Mouse (Mus musculus): ENCODE data around the gene Catsper4. TPM values are rescaled to one million over a fixed set of nuclear protein-coding genes. Genes with fewer than 3 reads are reported as not detected.

The Catsper4 gene
- total and polyA plus RNA-seq, 3 experiments: not detected

DNA sequence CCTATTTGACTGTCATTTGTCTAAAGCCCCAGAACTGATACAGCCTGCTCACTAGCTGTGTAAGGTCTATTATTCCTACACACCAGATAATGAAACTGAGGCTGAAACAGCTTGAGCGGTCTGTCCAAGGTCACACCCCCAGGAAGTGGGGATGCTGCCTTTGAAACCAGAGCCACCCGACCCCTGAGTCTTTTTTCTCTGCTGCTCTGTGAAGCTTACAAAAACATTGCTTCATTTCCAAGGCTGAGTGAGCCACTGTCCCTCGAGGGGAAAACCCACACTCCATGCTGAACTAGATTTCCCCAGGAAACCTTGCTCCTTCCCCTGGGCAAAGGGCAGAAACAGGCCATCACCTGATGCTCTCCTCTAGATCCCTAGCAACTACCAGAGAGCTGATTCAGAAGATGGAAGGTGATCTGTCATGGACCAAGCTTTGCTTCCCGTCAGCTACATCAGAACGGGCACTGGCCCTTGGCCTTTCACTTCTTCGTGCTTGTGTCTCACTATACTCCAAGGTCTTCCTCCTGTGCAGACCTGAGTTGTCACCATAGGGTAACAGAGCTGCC is 20.6 kb downstream of the Catsper4 start:
- H3K4me2 ChIP-seq (ENCODE audit: insufficient read depth, low read depth, poor library complexity, severe bottlenecking): 0 out of 2 replicates have a peak overlapping the region, but pooled peaks have one; percentile 16
- TF ChIP-seq ZKSCAN1 (IDR thresholded peaks at IDR 0.05; ENCODE audit: borderline replicate concordance, low read depth, low read length) (no peak), EP300 (IDR thresholded peaks at IDR 0.05; ENCODE audit: low read length) (no peak), TBP (conservative IDR thresholded peaks at IDR 0.05; ENCODE audit: low read depth, low read length) (no peak), USF1 (IDR thresholded peaks at IDR 0.05; ENCODE audit: low read depth, low read length) (no peak), POLR2A (IDR thresholded peaks at IDR 0.05; ENCODE audit: low read depth, low read length) (no peak), MAX (IDR thresholded peaks at IDR 0.05; ENCODE audit: low read length) (no peak), ZMIZ1 (IDR thresholded peaks at IDR 0.05; ENCODE audit: low read depth, low read length) (no peak), JUN (IDR thresholded peaks at IDR 0.05; ENCODE audit: insufficient read depth, low read depth, low read length) (no peak), POLR2AphosphoS2 (IDR thresholded peaks at IDR 0.05; ENCODE audit: low read depth, low read length) (no peak), SMC3 (IDR thresholded peaks at IDR 0.05; ENCODE audit: low read depth, low read length) (no peak), ZC3H11A (IDR thresholded peaks at IDR 0.05; ENCODE audit: low read depth, low read length) (no peak), NRF1 (IDR thresholded peaks at IDR 0.05; ENCODE audit: low read depth, low read length) (no peak), CHD1 (IDR thresholded peaks at IDR 0.05; ENCODE audit: low read depth, low read length) (no peak)
- in situ Hi-C loops (cut with MboI; ENCODE audit: low pct_ligation_motif_present, low pct_unique_long_range_greater_than_20kb, low sequenced_read_pairs) (no loop called here), dilution Hi-C loops (cut with MboI; ENCODE audit: extremely low pct_ligation_motif_present, extremely low pct_unique_long_range_greater_than_20kb, low sequenced_read_pairs) (no loop called here)
- peaks cover 3 to 11% of the 10 kb centered on the region in 2 experiments for H3K4me1 ChIP-seq (ENCODE audit: control insufficient read depth in 1 of 2, insufficient read depth in 2 of 2)
- no peaks in the 10 kb centered on the region for H3K79me2 ChIP-seq (replicated peaks; ENCODE audit: control insufficient read depth, extremely low read depth, insufficient read depth, poor library complexity, severe bottlenecking)
- H3K9ac ChIP-seq (ENCODE audit: insufficient read depth, low read depth): no peak overlapping the region
- peaks cover 4% of the 10 kb centered on the region for H3K27me3 ChIP-seq (replicated peaks)
- H3K36me3 ChIP-seq (replicated peaks in 1 of 2; ENCODE audit: control insufficient read depth in 1 of 2, insufficient read depth in 1 of 2, low read length in 1 of 2): no peaks in the 10 kb centered on the region
- H3K27ac ChIP-seq (ENCODE audit: insufficient read depth, low read depth): no peak overlapping the region
- peaks cover 5% of the 10 kb centered on the region for H3K9me3 ChIP-seq (replicated peaks; ENCODE audit: low read length)
- no peak overlapping the region for H3K4me3 ChIP-seq (replicated peaks in 1 of 3; ENCODE audit: low read depth in 2 of 3, low read length in 2 of 3, poor library complexity in 1 of 3)
- DNase-seq (ENCODE audit: extremely low read depth): no peak

DNA sequence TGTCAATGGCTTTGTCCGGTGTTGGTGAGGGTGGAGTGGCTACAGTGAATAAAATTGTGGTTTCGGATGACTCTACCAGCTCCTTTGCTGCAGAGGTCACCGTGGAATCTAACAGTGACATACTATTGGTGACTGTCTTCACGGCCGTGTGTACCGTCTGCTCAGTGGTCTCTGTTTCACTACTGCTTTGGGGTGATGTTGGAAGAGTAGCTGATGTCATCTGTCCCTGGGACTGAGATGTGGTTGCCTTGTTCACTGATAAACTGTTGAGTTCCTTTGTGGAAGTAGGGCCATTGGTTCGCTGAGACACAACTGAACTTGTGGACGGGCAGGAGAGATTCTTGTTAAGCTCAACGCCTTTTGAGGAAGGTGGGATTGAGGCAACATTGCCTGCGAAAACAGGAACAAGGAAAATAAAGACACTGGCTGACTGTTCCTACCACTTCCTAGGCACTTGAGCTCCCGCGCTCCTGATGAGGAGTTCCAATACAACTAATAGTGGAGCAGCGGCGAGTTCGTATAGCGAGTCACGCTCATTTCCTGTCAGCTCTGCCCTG is 23.8 kb downstream of the Catsper4 start:
- no peak for DNase-seq (ENCODE audit: extremely low read depth)
- no peak overlapping the region for H3K4me2 ChIP-seq (ENCODE audit: insufficient read depth, low read depth, poor library complexity, severe bottlenecking)
- no peak overlapping the region for H3K27ac ChIP-seq (ENCODE audit: insufficient read depth, low read depth)
- no peaks in the 10 kb centered on the region for H3K27me3 ChIP-seq (replicated peaks)
- dilution Hi-C loops (cut with MboI; ENCODE audit: extremely low pct_ligation_motif_present, extremely low pct_unique_long_range_greater_than_20kb, low sequenced_read_pairs) (no loop called here), in situ Hi-C loops (cut with MboI; ENCODE audit: low pct_ligation_motif_present, low pct_unique_long_range_greater_than_20kb, low sequenced_read_pairs) (no loop called here)
- H3K9me3 ChIP-seq (replicated peaks; ENCODE audit: low read length): no peaks in the 10 kb centered on the region
- H3K36me3 ChIP-seq (replicated peaks in 1 of 2; ENCODE audit: control insufficient read depth in 1 of 2, insufficient read depth in 1 of 2, low read length in 1 of 2): no peaks in the 10 kb centered on the region
- H3K9ac ChIP-seq (ENCODE audit: insufficient read depth, low read depth): no peak overlapping the region
- H3K79me2 ChIP-seq (replicated peaks; ENCODE audit: control insufficient read depth, extremely low read depth, insufficient read depth, poor library complexity, severe bottlenecking): no peaks in the 10 kb centered on the region
- no peak overlapping the region for H3K4me3 ChIP-seq (replicated peaks in 1 of 3; ENCODE audit: low read depth in 2 of 3, low read length in 2 of 3, poor library complexity in 1 of 3)
- TF ChIP-seq USF1 (IDR thresholded peaks at IDR 0.05; ENCODE audit: low read depth, low read length) (no peak), EP300 (IDR thresholded peaks at IDR 0.05; ENCODE audit: low read length) (no peak), MAX (IDR thresholded peaks at IDR 0.05; ENCODE audit: low read length) (no peak), E2F4 (IDR thresholded peaks at IDR 0.05; ENCODE audit: insufficient replicate concordance, low read depth, low read length) (no peak), KAT2A (IDR thresholded peaks at IDR 0.05; ENCODE audit: insufficient replicate concordance, low read length) (no peak), BHLHE40 (IDR thresholded peaks at IDR 0.05; ENCODE audit: low read depth, low read length) (no peak), UBTF (IDR thresholded peaks at IDR 0.05; ENCODE audit: low read depth, low read length) (no peak), MEF2A (IDR thresholded peaks at IDR 0.05; ENCODE audit: borderline replicate concordance, low read depth, low read length) (no peak), POLR2A (IDR thresholded peaks at IDR 0.05; ENCODE audit: low read depth, low read length) (no peak), JUN (IDR thresholded peaks at IDR 0.05; ENCODE audit: insufficient read depth, low read depth, low read length) (no peak), POLR2AphosphoS2 (IDR thresholded peaks at IDR 0.05; ENCODE audit: low read depth, low read length) (no peak), CTCF (conservative IDR thresholded peaks at IDR 0.05 in 1 of 2, IDR thresholded peaks at IDR 0.05 in 1 of 2; ENCODE audit: low read depth in 2 of 2, low read length in 2 of 2) (no peak), MXI1 (IDR thresholded peaks at IDR 0.05; ENCODE audit: low read depth, low read length) (no peak), MAZ (IDR thresholded peaks at IDR 0.05; ENCODE audit: low read depth, low read length) (no peak), JUND (conservative IDR thresholded peaks at IDR 0.05; ENCODE audit: low read depth, low read length) (no peak), HCFC1 (IDR thresholded peaks at IDR 0.05; ENCODE audit: low read depth, low read length) (no peak), MAFK (IDR thresholded peaks at IDR 0.05; ENCODE audit: insufficient replicate concordance, low read length) (no peak), SMC3 (IDR thresholded peaks at IDR 0.05; ENCODE audit: low read depth, low read length) (no peak), ZNF384 (IDR thresholded peaks at IDR 0.05; ENCODE audit: low read depth, low read length) (no peak), TBP (conservative IDR thresholded peaks at IDR 0.05; ENCODE audit: low read depth, low read length) (no peak)
- peaks cover 3 to 11% of the 10 kb centered on the region in 2 experiments for H3K4me1 ChIP-seq (ENCODE audit: control insufficient read depth in 1 of 2, insufficient read depth in 2 of 2)
